Mouse (Mus musculus) erythroblast, embryonic 14.5 days (primary cell): Measurements from ENCODE around the gene Vmn2r56.

Experiments
- GATA1 ChIP-seq: IDR thresholded peaks from 2 replicates; pipeline ENCODE4 v1.6.1; 2012; ENCODE audit warnings: low read length, inconsistent platforms, mixed read lengths
- TAL1 ChIP-seq: IDR thresholded peaks from 3 replicates; pipeline ENCODE4 v1.6.1; 2012; ENCODE audit warnings: low read length, inconsistent platforms, mixed read lengths

DNA sequence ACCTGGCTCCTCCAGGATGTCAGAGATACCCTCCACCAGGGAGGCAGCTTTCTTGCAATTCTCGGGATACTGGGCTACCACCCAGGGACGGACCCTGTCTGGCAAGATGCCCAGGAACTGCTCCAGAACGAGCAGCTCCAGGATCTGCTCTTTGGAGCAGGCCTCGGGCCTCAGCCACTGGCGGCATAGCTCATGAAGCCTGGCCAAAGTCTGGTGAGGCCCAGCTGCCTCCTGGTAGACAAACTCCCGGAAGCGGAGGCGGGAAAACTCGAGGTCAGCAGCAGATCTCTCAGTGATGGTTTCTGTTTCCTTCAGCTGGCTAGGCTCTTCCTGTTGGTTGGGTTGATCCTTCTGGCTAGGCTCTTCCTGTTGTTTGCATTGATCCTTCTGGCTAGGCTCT lies 39.3 kb upstream of the Vmn2r56 start:
- TF ChIP-seq GATA1 = no peak
- no peak for TF ChIP-seq TAL1
